Mouse (Mus musculus) megakaryocyte progenitor cell, adult 5-6 weeks (primary cell): Measurements from ENCODE around the gene Eno2. TPM values are rescaled to one million over a fixed set of nuclear protein-coding genes. Genes with fewer than 3 reads are reported as not detected.

Experiments used
- ATAC-seq: replicated peaks from 2 replicates; pipeline ENCODE4 v1.8.0; 2016; ENCODE audit warnings: mild to moderate bottlenecking, moderate TSS enrichment, inconsistent platforms; ENCODE audit not compliant: poor library complexity
- total RNA-seq, 2 experiments: library from RNA; stranded (forward) in 1 of 2; stranded (reverse) in 1 of 2; fragments of 157-497, 149-512 nt in 1 of 2; fragments of 200-1000 nt in 1 of 2; gene quantifications; 2 replicates each; pipeline versions ENCODE4 v1.2.3 to v1.2.4; 2015 to 2017

Eno2 gene
- total RNA-seq, 2 experiments from 2014 or later: not detected

DNA sequence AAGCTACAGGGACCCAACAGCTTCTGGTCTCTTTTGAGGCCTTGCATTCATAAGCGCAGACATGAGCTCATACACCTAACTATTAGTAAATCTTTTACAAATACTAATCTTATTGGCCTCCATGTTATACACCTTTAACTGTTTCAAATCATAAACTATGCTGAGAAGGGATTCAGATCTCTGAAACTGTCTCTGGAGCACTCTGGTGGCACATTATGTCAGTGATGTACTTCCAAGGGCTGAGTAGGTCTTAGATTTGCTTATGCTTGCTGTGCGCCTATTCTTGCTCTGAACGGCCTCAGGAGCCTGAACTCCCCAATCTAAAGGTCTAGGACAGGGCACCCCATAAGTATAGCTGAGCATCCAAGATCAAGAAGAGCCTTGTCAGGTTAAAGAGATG, 27.6 kb downstream of the Eno2 start:
- no peak for ATAC-seq

DNA sequence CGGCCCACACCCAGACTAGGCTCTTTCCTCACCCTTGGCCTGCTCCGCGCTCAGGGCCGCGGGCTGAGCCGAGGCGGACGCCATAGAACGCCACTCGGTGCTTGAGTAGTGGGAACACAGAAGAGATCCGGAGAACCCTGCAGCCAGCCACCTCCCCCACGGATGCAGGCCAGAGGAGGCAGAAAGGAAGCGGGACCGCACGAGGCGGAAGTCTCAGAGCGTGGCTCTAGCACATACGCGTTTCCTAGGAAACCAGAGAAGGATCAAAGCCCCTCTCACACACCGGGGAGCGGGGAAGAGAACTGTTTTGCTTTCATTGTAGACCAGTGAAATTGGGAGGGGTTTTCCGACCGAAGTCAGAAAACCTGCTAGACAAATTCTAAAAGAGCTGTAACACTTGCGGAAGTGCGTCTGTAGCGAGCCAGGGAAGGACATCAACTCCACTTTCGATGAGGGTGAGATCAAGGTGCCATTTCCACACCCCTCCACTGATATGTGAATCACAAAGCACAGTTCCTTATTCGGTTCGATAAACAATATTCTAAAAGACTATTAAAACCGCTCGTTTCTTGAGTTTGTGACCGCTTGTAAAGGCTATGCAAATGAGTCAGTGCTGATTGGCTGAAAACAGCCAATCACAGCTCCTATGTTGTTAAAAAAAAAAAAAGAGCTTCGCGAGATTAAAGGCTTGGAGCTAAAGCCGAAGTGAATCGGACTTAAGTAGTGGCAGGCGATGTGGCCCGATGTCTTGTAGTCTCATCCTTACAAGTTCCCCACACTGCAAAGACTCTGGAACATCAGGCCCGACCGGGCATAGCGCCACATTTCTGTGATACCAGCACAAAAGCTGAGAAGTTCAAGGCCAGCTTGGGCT, 28.3 kb downstream of the Eno2 start, which contains the start of gene Grcc10:
Gene Grcc10 (minus strand): TSS at position 487 of the 874 bp plus-strand sequence.
- ATAC-seq: peak; percentile 57

DNA sequence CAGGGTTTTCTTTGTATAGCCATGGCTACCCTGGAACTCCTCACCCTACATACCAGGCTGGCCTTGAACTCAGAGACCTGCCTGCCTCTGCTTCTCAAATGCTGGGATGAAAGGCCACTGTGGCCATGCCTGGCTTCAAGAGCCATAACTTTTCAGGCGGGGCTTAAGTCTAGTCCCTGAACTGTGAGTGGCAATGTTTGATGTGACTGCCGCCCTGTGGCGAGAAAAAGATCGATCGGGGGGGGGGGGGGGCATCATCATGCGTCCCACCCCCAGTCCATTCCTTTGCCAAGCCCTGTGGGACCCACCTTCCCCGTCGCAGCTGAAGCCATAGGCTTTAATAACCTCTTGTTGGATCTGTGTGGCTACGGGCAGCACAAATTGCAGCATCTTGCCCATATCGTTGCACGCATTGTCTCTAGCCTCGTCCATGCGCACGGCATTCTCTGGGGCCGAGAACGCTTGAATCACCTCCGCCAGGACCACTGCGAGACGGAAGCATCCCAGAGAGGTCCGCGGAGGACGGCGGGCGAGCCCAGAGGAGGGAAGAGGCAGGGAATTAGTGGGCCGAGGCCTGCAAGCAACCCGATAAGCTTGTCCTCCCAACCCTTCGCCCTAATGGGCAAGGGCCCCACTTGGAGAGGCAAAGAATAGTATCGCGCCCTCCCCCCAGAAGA, 29.1 kb downstream of the Eno2 start:
- peak; percentile 47 for ATAC-seq

DNA sequence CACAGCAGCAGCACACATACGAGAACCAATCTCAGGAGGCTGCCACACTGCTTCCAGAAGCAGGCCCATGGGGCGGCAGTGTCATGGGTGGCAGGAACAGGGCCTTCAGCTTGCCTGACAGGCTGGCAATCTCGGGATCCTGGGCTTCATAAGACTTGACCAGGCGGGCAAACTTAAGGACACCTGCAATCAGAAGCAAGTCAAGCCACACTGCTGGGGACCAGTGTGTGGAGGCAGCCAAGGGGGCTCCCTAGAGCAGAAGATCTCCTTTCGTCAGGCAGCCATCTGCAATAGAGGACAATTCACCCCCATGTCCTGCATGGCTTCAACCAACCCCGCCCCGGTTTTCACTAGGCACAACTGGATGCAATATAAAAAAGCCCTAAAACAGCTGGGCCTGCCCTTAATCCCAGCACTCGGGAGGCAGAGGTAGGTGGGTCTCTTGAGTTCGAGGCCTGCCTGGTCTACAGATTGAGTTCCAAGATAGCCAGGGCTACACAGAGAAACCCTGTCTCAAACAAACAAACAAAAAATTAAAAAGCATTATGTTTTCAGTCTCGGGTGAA, 30.2 kb downstream of the Eno2 start:
- no peak for ATAC-seq

DNA sequence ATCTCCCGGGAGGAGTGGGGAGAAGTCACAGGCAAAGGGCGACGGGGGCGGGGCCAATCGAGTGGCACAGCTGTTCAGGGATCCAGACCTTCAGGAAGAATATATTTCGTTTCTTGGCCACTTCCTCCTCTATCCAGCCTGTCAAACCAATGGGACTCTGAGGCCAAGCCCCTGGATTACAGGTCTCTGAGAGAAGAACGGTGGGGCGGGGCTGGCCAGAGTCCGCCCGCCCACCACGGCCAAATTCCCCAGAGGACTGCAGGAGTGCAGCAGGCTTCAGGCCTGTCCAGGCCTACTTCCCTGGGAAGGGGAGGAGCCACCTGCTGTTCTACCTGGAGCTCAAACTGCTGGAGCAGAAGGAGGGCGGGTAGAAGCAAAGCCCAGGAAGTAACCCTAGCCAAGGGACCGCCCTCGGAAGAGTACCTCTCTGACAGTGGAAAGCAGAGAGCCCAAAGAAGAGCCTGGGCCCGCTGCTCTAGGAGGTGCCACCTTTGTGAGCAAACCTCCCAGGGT, 30.9 kb downstream of the Eno2 start, which contains the start of gene Ptpn6:
Gene Ptpn6 (minus strand): TSS at position 204 of the 513 bp plus-strand sequence.
- peak; percentile 30 for ATAC-seq

DNA sequence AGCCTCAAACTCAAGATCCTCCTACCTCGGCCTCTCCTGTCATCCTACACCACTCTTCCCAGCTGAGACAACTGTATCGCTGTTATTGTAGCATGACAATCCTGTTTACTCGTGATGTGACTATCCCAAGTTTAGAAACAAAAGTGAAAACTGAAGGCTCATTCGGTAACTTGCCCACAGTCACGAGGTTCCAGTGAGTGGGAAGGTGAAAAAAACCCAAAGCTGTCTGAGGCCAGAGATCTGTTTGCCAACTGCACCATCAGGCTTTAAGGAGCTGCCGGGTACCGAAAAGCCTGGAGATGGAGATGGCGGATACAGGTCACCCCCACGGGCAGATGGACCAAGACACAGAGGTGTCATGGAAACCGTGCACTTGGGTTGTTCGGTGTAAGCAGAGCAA, 32.4 kb downstream of the Eno2 start:
- no peak for ATAC-seq

DNA sequence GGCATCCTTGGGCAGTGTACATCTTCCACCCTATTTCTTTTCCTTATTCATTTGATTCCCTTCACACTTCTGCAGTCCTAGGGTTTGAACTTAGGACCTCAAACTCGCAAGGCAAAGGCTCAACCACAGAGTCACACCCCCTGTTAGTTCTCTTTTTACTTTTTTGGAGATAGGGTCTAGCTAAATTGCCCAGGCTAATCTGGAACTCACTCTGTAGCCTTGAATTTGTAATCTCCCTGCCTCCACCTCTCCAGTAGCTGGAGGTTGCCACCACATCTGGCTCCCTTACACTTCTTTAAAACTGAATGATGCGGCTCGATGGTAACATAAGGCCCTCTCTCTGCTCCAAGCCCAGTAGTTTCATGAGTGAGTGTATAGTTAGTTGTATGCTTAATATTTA, 35.1 kb downstream of the Eno2 start:
- no peak for ATAC-seq

DNA sequence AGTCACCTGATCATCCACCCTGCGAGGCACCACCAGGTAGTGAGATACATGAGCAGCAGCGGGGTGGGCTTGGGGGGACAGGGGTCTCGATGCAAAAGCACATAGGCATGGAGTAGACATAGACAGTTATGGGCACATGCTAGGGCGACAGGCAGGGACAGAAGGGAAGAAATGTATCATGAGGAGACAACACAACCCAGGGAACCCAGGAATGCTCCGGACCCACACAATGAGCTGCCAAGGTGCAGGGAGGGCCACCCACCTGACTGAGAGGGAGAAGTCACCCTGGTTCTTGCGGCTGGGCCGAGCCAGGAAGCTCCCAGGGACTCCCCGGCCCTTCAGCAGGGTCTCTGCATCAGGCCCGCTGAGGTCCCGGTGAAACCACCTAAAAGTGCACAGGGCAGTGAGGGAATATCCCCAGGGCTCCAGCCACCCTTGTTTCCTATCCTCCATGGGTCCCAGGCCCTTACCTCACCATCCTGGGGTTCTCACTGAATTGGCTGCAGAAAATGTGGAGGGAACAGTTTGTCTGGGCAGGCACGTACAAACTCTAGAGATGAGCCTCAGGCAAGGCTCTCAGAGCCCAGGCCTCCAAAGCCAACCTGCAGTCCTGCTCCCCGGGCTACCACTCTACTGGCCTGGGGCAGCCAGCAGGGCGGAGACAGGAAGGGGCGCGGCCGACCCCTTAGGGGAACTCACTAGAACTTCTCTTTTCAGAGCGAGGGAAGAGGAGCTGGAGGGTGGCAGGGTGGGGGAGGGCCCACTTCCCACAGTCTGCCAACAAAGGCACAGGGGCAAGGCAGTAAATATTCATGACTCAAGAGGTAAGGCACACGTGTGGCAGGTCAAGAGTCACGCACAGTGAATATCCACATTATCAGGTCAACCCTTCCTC, 36.8 kb downstream of the Eno2 start:
- ATAC-seq: peak; percentile 81

DNA sequence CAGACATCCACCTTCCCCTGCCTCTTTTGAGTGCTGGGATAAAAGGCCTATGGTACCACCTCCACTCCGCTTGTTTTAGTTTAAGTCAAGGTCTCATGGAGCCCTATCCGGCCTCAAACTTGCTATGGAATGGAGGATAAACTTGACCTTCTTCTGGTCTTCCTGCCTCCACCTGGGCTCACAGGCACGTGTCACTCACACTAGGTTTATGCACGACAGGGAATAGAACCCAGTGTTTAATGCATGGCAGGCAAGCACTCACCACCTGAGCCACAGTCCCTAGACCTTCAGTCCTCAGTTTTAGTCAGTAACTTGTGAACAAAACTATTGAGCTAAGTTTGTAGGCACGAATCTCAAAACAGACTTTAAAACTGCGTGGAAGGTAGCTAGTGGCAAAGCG, 38.4 kb downstream of the Eno2 start:
- ATAC-seq: no peak

DNA sequence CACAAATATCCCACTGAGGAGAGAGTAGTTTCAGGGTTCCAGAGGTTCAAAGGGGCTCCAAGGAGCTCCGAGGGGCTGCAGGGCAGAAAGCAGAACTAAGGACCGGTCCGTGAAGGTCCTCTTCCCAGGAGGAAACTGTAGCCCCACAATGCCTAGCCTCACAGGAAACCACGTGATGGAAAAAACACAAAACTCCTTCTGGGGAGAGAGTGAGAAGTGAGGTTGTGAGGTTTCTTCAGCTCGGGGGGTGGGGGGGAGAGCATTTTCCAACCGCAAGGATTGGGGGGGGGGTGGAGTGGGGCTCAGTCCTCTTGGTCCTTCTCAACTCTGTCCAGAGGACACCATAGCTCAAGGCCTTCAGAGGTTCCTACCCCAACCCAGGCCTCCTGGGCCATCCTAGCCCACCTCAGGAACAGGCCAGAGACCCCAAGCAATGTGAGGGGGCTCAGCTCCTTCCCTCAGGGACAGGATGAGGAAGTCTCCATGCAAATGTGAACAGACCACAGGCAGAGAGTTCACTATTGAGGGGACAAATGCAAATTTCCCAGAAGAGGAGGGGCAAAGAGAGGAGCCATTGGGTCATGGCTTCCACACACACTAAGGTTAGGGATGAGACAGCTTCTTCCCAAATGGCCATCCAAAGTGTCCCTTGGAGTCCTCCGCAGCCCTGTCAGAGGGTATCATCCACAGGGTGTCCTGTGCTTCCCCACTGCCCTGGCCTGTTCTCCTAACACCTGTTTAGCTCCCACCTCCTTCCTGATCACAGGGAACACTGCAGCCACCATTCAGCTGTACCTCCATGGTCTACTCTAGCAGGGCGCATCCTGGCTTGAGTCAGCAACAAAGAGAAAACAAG, 39.4 kb downstream of the Eno2 start:
- ATAC-seq: peak; percentile 65

DNA sequence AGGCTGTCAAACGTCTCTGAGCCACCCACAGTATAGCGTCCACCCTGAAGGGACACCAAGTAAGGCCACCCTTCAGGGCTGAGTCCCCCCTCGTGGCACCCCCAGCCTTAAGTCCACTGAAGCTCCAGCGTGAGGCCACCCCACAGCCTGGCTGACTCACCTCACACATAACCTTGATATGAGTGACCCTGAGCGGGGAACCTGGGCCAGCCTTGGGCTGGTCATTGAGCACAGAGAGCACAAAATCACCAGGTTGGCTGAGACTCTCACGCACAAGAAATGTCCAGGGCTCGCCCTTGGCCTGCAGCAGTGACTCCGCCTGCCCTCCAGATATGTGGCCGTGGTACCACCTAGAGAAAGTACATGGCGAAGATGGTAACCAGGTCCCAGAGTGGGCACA, 40.9 kb downstream of the Eno2 start:
- no peak for ATAC-seq

DNA sequence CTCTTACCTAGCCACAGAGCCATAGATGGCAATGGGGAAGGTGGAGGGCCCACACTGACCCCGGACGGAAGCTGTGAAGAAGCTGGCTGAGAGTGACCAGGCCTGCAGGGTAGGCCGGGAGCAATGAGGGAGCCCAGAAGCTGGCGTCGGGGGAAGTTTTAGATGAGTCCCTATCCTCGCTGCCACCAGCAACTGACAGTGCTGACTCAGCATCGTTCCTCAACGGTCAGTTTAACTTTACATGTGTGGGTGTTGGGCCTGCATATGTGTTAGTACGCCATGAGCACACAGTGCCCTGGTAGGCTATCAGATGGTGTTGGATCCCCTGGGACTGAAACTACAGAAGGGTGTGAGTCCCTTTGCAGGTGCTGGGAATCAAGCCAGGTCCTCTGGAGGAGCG, 45.0 kb downstream of the Eno2 start:
- ATAC-seq: 0 out of 2 replicates have a peak, but pooled peaks have one; percentile 14

DNA sequence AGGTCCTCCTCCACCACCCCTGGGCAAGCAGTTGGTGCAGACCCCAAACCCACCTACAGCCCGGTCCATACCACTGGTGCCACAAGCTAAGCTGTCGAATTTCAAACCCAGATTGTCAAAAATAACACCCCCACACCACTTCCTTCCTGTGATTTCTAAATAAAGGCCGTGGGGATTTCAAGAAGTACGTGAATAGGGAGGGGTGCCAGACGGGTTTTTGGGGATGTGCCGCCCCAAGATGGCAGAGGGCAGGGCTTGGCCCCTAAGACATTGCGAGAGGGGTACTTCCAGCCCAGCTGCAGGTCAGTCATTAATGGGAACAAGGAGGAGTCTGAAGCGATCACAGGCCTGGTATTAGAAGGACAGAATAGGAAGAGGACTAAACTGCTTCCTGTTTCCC, 45.9 kb downstream of the Eno2 start:
- ATAC-seq: peak; percentile 56

DNA sequence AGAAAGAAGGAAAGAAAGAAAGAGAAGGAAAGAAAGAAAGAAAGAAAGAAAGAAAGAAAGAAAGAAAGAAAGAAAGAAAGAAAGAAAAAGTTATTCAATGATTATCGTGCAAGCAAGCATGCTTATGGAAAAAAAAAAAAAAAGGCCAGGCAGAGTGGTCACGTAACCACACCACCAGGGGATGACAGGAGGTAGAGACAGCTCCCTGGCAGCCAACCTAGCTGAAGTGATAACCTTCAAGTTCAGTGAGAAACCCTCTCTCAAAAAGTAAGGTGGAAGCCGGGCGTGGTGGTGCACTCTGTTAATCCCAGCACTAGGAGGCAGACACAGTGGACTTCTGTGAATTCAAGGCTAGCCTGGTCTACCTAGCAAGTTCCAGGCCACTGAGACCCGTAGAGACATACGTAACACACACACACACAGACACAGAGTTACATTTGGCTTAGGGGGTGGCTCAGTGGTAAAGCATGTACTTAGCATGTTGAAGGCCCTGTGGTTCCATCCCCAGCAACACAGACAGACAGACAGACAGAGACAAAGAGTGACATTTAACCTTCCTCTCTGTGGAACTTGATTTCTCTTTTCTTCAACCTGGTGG, 46.5 kb downstream of the Eno2 start:
- ATAC-seq: peak; percentile 7; the same call in 1 of the 2 replicates

DNA sequence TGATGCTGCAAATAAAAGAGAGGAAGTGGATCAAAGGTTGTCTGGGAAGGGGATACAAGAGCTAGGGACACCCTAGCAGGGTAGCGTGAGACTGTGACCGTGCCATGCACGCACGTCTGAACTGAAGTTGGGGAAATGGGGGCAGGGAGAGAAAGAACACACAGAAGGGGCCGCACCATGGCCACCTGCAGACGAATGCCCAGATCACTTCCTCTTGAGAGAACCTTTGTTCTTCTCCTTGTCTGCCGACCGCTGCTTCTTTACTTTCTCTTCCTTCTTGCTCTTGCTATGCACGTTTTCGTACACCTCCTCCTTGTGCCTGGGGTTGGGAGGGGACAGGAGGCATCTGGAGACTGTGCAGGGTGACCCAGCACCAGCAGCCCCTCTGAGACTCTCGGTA, 48.6 kb downstream of the Eno2 start:
- ATAC-seq: peak; percentile 26

DNA sequence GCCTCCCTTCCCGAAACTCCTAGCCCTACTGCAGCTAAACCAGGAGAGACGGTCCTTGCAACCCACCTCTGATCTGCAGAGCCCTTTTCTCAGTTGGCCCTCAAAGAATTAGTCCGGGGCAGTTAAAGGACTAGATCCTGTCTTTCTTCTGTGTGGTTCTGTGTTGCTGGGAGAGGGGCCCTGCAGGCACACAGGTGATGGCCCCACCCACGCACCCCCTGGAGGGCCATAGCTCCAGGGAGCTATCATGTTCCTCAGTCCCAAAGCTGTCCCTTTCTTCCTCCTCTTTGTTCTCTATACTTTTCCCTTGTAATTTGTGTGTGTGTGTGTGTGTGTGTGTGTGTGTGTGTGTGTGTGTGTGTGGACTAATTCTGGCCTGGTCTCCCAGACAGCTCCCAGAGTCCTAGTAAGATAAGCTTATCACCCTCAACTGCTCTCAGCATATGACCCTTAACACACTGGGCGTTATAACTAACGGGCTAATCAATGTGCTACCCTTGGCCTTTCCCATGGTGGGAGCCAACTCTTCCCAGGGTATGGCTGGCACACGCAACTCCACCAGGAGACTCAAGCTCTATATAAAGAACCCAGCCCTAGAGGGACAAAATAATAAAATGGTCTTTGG, 50.0 kb downstream of the Eno2 start:
- peak; percentile 17 for ATAC-seq

DNA sequence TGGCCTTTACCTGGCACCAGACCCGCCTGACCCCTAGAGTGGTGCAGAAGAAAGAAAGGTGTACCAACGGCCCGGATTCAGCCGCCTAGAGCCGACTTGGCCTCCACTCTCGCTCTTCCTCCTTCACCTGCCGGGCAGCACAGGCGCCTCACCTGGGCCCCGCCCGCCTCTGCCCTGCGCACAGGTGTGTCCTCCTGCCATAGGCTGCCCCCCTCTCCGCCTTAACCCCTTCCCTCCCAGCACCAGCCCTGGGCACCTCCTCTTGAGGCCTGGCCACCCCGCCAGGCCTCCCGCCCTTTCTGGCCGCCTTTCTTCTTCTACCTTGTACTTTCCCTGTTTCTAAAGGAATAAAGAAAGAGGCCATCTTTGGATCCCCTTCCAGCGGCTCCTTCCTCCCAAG, 50.8 kb downstream of the Eno2 start:
- no peak for ATAC-seq

DNA sequence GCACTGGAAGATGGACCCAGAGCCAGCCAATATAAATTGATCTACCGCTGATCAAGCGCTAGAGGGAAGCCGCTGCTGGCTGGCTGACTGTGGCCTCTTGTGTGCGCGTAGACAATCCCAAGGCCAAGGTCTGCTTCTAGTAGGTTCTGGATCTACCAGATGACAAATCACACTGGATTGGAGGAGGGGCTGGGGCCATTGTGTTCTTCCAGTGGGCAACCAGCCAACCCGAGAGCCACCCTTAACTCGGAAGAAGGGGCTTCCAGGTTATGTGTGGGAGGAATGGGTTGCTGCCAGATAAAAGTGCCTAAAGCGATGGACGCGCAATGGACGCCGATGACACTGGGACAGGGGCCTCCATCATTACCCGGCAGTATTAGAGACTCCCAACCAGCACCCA, 51.5 kb downstream of the Eno2 start:
- no peak for ATAC-seq
